Mouse (Mus musculus) C2C12 (cell line): ENCODE measurements around the gene Pitpnm1. TPM values are rescaled to one million over a fixed set of nuclear protein-coding genes. Genes with fewer than 3 reads are reported as not detected.

Source experiments
- H3K27me3 ChIP-seq: one replicate; pipeline ENCODE4 v1.6.1; 2011; ENCODE audit not compliant: control insufficient read depth, insufficient read depth, insufficient read length
- H3K36me3 ChIP-seq: one replicate; pipeline ENCODE4 v1.6.1; 2011; ENCODE audit not compliant: control insufficient read depth, insufficient read depth
- H3K4me3 ChIP-seq: one replicate; pipeline ENCODE4 v1.5.1; 2011; ENCODE audit warnings: mild to moderate bottlenecking, control low read depth; ENCODE audit not compliant: poor library complexity, insufficient read depth, severe bottlenecking
- H3K79me2 ChIP-seq: one replicate; pipeline ENCODE4 v1.6.1; 2011; ENCODE audit not compliant: control insufficient read depth, insufficient read depth
- H3K79me3 ChIP-seq: one replicate; pipeline ENCODE4 v1.6.1; 2011; ENCODE audit warnings: low read depth, control low read depth
- H3ac ChIP-seq: one replicate; pipeline ENCODE3; 2011; ENCODE audit warnings: low read depth; ENCODE audit not compliant: control insufficient read depth, insufficient read length
- CEBPB ChIP-seq: IDR thresholded peaks from one replicate; pipeline ENCODE4 v1.6.1; 2011; ENCODE audit warnings: low read depth, mild to moderate bottlenecking, control low read depth, moderate library complexity
- CTCF ChIP-seq: IDR thresholded peaks from one replicate; pipeline ENCODE4 v1.5.1; 2011; ENCODE audit not compliant: control insufficient read depth, insufficient read depth, insufficient read length
- FOSL1 ChIP-seq: IDR thresholded peaks from one replicate; pipeline ENCODE4 v1.8.0; 2011; ENCODE audit warnings: mild to moderate bottlenecking, low read length; ENCODE audit not compliant: poor library complexity, insufficient read depth, severe bottlenecking
- MAX ChIP-seq: IDR thresholded peaks from one replicate; pipeline ENCODE4 v1.6.1; 2011; ENCODE audit warnings: mild to moderate bottlenecking, control low read depth
- MYOD1 ChIP-seq: IDR thresholded peaks from one replicate; pipeline ENCODE4 v1.6.1; 2011; ENCODE audit warnings: low read depth; ENCODE audit not compliant: control insufficient read depth, insufficient read length
- MYOG ChIP-seq: IDR thresholded peaks from one replicate; pipeline ENCODE4 v1.6.1; 2011; ENCODE audit not compliant: control insufficient read depth, insufficient read length; ENCODE audit errors: extremely low read depth
- USF1 ChIP-seq: IDR thresholded peaks from one replicate; pipeline ENCODE4 v1.6.1; 2011; ENCODE audit warnings: low read depth, mild to moderate bottlenecking, control low read depth, moderate library complexity
- polyA plus RNA-seq: library from polyadenylated mRNA; unstranded; fragments of >200 nt; fragmentation: generic; extraction: Trizol; gene quantifications from one replicate; pipeline ENCODE4 v1.2.1, GENCODE M21; 2012; ENCODE audit warnings: missing spikeins

Gene Pitpnm1
- polyA plus RNA-seq, 1 experiment, result 43.1 TPM

GRCm38 (mm10) chr19:4149283-4149682 is 49.5 kb downstream of the Pitpnm1 start:
- H3K36me3 ChIP-seq, result peaks cover 27% of the 10 kb centered on the region
- peak overlapping the region; percentile 74 for H3K4me3 ChIP-seq
- peak overlapping the region; percentile 97 for H3ac ChIP-seq
- H3K27me3 ChIP-seq, result no peaks in the 10 kb centered on the region
- peaks cover 15% of the 10 kb centered on the region for H3K79me3 ChIP-seq
- H3K79me2 ChIP-seq, result peaks cover 28% of the 10 kb centered on the region
- no peak for TF ChIP-seq CTCF
- no peak for TF ChIP-seq MAX
- no peak for TF ChIP-seq USF1

- Histone ChIP-seq H3ac (no peak overlapping the region), H3K27me3 (no peaks in the 10 kb centered on the region), H3K79me2 (peaks cover 28% of the 10 kb centered on the region), H3K79me3 (peaks cover 15% of the 10 kb centered on the region), H3K4me3 (peak overlapping the region; percentile 74), H3K36me3 (peaks cover 27% of the 10 kb centered on the region)
- TF ChIP-seq MAX (no peak), CTCF (no peak), MYOD1 (no peak), CEBPB (no peak)
These were observed 50.1 kb downstream of the Pitpnm1 start for GRCm38 (mm10) chr19:4149764-4150461.

GRCm38 (mm10) chr19:4150567-4151487 is 51.0 kb downstream of the Pitpnm1 start:
- Histone ChIP-seq H3K79me3 (peaks cover 15% of the 10 kb centered on the region), H3ac (no peak overlapping the region), H3K4me3 (no peak overlapping the region), H3K27me3 (no peaks in the 10 kb centered on the region), H3K36me3 (peaks cover 32% of the 10 kb centered on the region), H3K79me2 (peaks cover 28% of the 10 kb centered on the region)
- TF ChIP-seq CTCF (no peak), FOSL1 (no peak), MYOG (no peak), CEBPB (no peak), USF1 (no peak), MAX (no peak), MYOD1 (no peak)

- Histone ChIP-seq H3K4me3 (no peak overlapping the region), H3ac (no peak overlapping the region), H3K36me3 (peaks cover 32% of the 10 kb centered on the region), H3K79me2 (peaks cover 28% of the 10 kb centered on the region), H3K79me3 (peaks cover 15% of the 10 kb centered on the region), H3K27me3 (no peaks in the 10 kb centered on the region)
- TF ChIP-seq FOSL1, result no peak
- no peak for TF ChIP-seq CEBPB
- no peak for TF ChIP-seq MYOG
- TF ChIP-seq MAX, result no peak
- no peak for TF ChIP-seq USF1
- TF ChIP-seq MYOD1, result no peak
- no peak for TF ChIP-seq CTCF
These were observed 51.7 kb downstream of the Pitpnm1 start for GRCm38 (mm10) chr19:4151488-4151860.

GRCm38 (mm10) chr19:4151898-4152297 is 52.1 kb downstream of the Pitpnm1 start:
- TF ChIP-seq CTCF (no peak), MYOD1 (no peak), MYOG (no peak), CEBPB (no peak), USF1 (no peak), MAX (no peak), FOSL1 (no peak)
- no peak overlapping the region for H3K4me3 ChIP-seq
- H3K36me3 ChIP-seq, result peaks cover 32% of the 10 kb centered on the region
- peaks cover 15% of the 10 kb centered on the region for H3K79me3 ChIP-seq
- H3K27me3 ChIP-seq, result no peaks in the 10 kb centered on the region
- no peak overlapping the region for H3ac ChIP-seq
- H3K79me2 ChIP-seq, result peaks cover 28% of the 10 kb centered on the region
